Mouse (Mus musculus): ENCODE results near the gene Kirrel3.

The Kirrel3 gene

GRCm38 (mm10) chr9:34986156-34986555 is 500.5 kb downstream of the Kirrel3 start:
- peak; percentile 61 for DNase-seq (ENCODE audit: low spot score)

DNA sequence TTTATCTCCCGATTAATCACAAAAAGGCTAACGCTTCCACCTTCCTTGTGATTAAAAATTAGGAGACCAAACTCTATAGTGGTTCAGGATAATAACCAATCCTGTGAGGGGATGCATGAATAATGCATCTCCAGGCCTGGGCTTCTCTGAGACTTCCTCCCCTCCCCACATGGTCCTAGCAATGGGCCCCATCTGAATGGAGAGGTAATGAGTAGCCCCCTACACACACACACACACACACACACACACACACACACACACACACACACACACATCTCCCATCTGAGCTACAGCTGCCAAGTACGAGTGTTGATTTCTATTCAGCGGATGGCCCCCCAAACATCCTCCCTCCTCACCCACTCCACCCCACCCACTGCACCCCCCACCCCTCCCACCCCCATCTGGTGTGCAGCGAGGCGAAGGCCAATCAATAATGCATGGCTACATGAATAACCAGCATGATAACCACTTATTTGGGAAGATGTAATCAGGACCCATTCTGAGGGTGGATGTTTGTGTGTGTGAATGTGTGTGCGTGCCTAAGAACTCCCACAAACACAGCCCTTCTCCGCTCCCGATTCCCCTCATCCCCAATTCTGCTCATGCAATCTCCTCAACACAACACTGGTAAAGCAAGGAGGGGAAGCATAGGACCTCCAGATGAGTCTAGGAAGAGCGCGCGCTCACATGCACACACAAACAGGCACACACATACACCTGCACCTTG is 501.9 kb downstream of the Kirrel3 start:
- no peak for DNase-seq (ENCODE audit: low spot score)

DNA sequence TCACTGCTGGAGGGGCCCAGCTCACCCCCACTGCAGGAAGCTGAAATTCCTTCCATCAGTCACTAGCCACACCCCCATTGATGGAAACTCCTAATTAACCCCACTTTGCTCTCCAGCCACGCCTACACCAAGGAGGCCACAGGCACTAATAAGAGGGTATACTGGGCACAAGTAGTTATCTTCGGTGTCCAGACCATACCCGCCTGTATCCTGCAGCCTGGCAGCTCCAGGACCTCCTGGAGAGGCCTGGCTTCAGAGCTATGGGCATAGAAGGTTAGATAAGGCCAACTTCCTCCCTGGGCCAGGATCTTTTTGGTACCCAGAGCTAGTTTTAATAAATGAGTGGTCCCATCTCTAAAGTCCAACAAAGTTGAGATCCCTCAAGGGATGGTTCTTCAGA is 503.0 kb downstream of the Kirrel3 start:
- DNase-seq (ENCODE audit: low spot score) = no peak

DNA sequence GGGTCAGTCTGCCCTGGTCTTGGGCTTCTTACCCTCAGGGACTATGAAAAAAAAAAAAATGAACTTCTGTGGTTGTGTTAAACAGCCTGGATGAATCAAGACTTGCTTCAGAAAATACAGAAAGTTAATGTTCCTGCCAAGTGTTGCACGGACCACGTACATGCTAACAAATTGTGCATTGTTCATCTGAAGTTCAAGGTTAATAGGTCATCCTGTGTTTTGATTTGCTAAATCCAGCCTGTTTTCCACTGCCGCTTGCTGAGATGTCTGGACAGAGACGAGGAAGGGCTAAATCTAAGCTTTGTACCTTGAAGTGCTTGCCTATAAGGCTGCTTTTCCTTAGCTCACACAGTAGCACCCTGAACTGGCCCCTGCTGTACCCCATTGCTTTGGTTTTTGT is 506.5 kb downstream of the Kirrel3 start:
- no peak for DNase-seq (ENCODE audit: low spot score)

DNA sequence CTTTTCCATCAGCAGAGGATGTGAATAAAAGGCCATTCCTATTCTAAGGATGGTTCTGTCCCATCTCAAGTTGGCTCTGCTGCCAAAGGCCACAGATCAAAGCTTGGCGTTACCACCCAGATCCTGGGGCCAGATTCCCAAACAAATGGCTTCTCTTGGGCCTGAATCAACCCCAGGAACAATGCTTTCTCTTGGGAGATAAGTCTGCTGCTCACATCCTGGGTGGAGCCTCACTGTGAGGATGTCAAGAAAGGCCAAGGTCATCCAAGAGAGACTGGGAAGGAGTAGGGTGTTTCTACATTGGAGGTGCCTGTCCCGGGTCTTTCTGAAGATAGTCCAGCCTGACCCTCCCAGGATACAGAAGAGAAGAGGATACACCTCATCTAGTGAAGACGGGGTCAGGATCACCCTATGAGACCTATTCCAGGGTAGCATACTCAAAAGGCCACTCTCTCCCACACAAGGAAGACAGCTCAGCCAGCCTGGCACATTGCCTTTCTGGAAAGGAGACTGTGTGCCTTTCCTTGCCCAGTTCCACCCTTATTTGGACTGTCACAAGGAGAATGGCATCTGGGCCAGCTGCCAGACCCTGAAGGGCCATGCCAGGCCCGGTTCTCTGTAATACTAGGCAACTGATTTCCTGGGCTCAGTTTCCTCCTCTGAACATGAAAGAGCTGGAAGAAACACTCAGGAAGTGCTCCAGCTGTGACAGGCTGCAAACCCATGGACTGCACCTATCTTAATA is 507.9 kb downstream of the Kirrel3 start:
- peak; percentile 65 for DNase-seq (ENCODE audit: low spot score)

GRCm38 (mm10) chr9:34995078-34995477 is 509.4 kb downstream of the Kirrel3 start:
- DNase-seq (ENCODE audit: low spot score) = no peak

- no peak for DNase-seq (ENCODE audit: low spot score)
Measured at GRCm38 (mm10) chr9:34995660-34996378, 510.1 kb downstream of the Kirrel3 start.

DNA sequence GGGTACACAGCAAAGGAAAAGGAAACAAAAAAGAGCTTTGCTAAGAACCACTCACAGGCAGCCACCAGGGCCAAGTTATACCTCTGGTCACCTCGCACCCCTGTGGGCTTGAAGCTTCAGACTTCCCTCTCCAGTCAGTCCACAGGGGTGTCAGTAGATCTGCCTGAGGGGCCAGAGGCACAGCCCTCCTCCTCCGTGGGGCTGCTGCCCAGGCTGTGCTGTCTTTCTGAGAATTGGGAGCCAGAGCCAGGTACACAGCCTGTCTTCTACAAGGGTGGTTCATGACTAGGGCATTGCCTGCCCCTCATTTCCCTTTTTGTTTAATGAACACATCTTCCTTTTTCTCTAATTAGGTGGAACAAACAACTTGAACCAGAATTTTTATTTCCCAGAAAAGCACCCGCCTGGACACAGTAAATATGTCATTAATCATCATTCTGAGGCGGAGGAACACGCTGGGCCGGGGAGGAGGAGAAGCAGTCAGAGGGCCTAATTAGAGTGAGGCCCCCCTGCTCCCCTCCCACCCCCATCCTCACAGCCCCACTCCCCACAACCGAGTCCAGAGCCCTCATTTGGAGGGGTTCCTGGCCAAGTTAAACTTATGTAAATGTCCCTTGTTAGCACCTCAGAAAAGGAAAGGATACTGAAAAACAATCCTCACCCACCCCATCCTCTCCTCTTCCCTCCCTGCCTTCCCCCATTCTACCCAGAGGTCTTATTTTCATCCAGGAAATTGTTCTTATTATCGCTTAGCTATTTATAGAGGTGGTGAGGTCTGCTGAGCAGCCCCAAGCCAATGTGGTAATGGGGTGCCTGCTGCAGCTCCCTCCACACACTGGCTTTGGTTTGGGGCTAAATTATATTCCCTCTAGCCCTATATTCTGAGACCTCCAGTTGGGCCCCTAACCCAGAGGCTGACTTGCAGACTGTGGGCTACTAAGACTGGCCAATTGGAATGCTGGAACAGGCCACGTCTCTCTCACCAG is 512.5 kb downstream of the Kirrel3 start:
- no peak for DNase-seq (ENCODE audit: low spot score)

DNA sequence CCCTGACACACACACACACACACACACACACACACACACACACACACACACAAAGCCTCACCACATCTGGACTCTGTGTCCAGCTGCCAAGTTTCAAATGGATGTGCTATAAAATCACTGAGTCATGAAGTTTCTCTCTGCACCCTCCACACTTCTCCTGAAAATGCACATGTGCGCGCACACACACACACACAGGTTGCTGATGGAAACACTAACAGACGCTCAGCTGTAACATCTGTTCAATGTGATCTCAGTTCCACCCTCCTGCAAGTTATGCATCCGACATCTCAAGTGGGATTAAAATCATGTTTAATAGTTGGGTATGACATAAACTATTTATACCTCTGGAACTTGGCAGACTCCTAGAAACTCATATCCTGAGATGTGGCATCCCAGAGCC is 518.4 kb downstream of the Kirrel3 start:
- no peak for DNase-seq (ENCODE audit: low spot score)

- DNase-seq (ENCODE audit: low spot score) = no peak
Measured at GRCm38 (mm10) chr9:35007697-35008341, 522.1 kb downstream of the Kirrel3 start.

GRCm38 (mm10) chr9:35016762-35017161 is 531.1 kb downstream of the Kirrel3 start:
- peak; percentile 62 for DNase-seq (ENCODE audit: low spot score)

DNA sequence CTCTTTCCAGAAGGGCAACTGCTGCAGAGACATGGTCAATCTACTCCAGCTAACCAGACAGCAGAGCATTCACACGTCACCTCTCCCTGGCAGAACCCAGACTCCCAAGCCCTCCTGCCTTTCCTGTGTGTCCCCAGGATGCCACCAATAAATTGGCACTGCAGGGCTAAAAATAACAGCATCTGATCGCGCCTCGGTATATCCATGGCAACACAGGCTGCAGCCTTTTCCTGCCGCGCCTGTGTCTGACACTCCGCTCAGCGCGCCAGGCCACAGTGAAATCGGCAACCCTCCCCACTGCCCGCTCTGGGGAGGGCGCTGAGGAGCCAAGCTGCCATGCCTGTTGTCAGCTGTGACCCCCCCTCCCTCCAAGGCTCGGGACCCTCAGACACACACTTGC is 531.9 kb downstream of the Kirrel3 start:
- peak; percentile 30 for DNase-seq (ENCODE audit: low spot score)

- DNase-seq (ENCODE audit: low spot score) = no peak
Measured at GRCm38 (mm10) chr9:35018056-35018455, 532.4 kb downstream of the Kirrel3 start.

DNA sequence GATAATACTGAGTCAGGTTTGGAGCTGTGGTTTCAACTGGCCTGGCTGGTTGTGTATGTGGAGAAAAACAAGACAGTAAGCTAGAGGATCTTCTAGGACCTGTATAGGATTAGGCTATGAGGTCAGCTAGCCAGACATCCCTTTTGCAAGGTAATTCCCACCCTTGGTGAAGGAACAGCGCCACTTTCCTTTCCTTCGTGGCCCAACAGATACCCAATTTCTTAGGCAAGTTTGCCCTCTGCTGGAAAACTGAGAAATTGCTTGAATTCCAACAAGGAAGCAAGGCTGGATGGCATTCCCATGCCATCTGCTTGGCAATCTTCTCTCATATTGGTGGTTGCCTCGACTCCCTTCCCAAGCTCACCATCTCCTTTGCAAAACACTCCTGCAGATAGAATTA is 533.7 kb downstream of the Kirrel3 start:
- peak; percentile 79 for DNase-seq (ENCODE audit: low spot score)

GRCm38 (mm10) chr9:35020015-35020653 is 534.4 kb downstream of the Kirrel3 start:
- no peak for DNase-seq (ENCODE audit: low spot score)

- no peak for DNase-seq (ENCODE audit: low spot score)
Measured at GRCm38 (mm10) chr9:35021744-35022143, 536.0 kb downstream of the Kirrel3 start.

DNA sequence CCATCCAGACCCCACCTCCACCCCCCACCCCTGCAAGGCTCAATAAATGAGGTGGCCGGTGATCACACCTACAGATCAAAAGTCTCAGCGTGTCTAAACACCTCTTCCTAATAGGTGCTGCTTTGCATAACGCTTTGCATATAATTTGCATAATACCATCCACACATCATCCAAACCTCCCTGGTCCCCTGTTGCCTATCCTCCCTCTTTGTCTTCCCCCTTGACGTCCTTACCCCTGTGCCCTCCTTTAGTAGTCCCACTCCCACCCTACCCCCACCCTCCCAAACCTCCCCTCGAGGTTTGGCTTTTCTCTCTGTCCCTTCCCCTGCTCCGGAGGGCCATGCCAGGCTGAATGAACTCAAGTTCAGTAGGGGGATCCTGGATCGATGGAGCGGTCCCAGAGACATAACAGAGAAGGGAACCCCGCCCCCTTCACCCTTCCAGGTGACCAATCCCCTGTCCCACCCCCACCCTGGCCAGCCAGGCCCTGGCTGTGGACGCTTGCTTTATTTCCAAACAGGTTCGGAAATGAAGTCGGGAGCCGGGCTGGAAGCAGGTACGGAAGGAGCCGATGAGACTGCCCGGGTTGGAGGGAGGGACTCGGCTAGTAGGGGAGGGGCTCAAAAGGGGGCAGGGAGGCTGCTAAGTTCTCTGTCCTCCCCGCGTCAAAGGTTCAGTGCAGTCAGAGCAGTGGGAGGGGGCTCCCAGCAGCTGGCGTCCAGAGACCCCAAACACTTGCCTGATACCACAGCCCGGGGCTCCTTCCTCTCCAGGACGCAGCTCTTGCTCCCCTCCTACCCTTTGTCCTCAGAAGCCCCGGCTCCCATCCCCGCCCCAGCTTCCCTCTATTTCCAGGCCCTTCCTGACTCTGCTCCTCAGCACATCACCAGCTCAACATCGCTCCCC is 539.1 kb downstream of the Kirrel3 start:
- no peak for DNase-seq (ENCODE audit: low spot score)

DNA sequence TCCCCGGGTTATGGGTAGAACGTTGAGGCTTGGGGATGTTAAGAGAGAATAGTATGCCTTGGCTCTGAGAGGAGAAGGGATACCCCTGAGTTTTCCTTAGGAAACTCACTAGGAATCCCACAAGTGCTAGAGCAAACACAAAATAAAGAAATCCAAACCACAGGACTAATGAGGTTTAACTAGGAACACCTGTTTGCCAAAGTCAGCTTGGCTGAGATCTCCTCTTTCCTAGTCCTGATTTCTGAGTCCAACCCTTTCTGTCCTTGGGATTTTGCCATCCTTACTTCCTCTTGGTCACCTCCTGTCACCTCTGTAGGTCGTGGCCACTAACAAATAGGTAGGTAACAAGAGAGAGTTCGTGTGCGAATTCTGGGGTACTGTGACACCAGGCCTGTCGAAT is 540.6 kb downstream of the Kirrel3 start:
- no peak for DNase-seq (ENCODE audit: low spot score)

DNA sequence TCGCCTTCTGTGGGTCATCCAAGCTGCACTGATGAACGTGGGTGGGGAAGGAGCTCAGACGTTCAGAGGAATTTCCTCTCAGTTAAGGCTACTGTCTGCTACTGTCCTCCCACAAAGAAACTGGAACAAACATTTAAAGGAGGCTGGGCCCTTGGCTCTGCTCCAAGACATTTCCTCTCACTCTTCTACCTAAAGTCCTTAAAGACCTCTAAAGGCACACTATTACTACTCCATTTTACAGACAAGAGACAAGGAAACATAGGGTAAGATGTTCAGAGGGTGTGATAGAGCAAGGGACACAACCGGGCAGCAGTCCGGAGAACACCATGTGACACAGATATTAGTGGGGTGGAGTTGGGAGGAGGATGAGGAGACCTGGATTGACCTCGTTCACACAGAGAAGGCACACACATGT is 541.2 kb downstream of the Kirrel3 start:
- no peak for DNase-seq (ENCODE audit: low spot score)
